Mouse (Mus musculus) cerebellum, adult 9-11 months (tissue): ENCODE measurements around the gene Adat3.
A peak's percentile ranks its signal among the peaks of the same experiment; 100 is the strongest.
"Not testable (repeated sequence)": the region's sequence is repeated elsewhere in the genome, so short reads cannot be mapped to it uniquely, and the experiment has no call there.

ENCODE experiments used
- DNase-seq: peaks from one replicate; pipeline ENCODE4 v3.0.0; 2022

Adat3 gene

DNA sequence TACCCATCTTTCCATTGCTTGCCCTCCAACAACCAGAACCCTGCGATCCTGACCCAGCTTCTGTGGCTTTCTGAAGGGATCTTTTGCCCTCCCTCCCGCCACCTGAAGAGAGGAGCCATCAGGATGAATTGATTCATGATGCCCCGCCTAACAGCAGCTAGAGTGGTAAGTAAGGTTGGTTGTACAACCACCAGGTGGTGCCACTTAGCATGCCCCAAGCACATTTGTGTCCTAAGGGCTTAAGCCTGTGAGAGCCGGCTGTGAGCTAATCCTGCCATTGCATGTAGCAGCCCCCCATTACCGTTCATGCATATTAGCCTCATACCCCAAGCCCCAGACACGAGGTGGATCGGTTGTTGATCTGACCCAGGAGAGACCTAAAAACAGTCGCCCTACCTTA is 23.8 kb upstream of the Adat3 start:
- peak; percentile 79 for DNase-seq

DNA sequence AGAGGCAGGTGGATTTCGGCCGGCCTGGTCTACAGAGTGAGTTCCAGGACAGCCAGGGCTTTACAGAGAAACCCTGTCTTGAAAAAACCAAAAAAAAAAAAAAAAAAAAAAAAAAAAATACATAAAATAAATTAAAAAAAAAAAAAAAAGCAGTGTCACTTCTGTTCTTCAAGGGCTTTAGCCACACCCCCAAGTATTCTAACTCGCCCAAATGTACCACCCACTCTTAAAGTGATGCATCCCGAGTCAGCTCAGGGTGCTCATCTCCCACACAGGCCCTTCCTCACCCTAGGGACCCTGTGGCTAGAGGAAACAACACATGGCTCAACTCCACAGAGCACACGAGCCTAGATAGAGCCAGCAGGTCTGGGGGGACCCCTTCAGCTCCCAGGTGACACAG is 19.6 kb upstream of the Adat3 start:
- DNase-seq, result no peak

- peak; percentile 72 for DNase-seq
Observed at GRCm38 (mm10) chr10:80584045-80584488, 18.6 kb upstream of the Adat3 start.

GRCm38 (mm10) chr10:80584642-80585552 is 17.8 kb upstream of the Adat3 start:
- DNase-seq, result no peak

- no peak for DNase-seq
Observed at GRCm38 (mm10) chr10:80585581-80585980, 17.1 kb upstream of the Adat3 start.

- no peak for DNase-seq
Observed at GRCm38 (mm10) chr10:80586407-80587304, 16.0 kb upstream of the Adat3 start.

- no peak for DNase-seq
Observed at GRCm38 (mm10) chr10:80587305-80587657, 15.4 kb upstream of the Adat3 start.

- no peak for DNase-seq
Observed at GRCm38 (mm10) chr10:80589127-80589878, 13.4 kb upstream of the Adat3 start.

DNA sequence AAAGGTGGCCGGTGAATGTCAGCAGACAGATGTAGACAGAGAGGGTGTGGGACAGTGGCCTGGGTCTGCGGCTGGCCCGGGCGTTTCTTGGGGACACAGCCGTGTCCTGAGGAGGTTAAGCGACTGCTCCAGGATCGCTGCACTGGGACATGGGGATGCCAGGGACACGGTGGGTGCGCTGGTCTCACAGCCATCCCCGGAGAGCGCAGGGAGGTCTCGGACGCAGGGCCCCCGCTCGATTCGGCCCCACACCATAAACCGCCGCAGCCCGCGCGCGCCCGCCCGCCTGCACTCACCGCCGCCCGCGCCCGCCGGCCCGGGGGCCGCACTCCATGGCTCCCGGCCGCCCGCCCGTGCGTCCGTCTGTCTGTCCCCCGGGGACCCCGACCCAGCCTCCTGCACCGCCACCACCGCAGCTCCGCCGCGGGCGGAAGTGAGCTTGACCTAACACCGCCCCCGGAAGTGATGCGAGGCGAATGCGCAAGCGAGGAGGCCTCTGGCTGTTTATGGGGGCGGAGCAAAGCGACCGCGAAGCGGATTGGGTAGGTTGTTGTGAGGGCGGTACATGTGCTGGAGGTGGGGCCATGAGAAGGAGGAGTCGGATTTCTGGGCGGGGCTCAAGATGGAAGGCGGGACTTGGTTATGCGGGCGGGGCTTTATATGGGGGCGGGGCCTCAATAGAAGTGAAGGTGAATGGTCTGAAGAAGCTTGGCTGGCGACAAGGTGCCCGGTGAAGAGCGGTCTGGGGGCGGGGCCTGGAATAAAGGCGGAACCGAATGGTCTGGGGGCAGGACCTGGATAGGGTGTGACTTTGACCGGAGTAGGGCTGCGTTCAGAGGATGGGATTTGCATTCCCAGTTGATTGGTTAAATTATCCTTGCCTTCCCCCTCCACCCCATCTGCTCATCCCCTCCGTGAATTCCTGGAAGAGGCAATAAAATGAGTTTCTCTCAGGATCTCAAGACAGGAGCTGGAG is 12.5 kb upstream of the Adat3 start, which contains the start of gene Abhd17a:
Gene Abhd17a (minus strand): TSS at position 463 of the 976 bp plus-strand sequence.
- DNase-seq, result peak; percentile 97

- DNase-seq, result no peak
Observed at GRCm38 (mm10) chr10:80596318-80596717, 6.4 kb upstream of the Adat3 start.

- peak; percentile 46 for DNase-seq
Observed at GRCm38 (mm10) chr10:80603364-80603763, 684 bp downstream of the Adat3 start.

GRCm38 (mm10) chr10:80604001-80604509 is 1.4 kb downstream of the Adat3 start:
- DNase-seq, result peak; percentile 62

GRCm38 (mm10) chr10:80604988-80605387 is 2.3 kb downstream of the Adat3 start:
- peak; percentile 54 for DNase-seq

DNA sequence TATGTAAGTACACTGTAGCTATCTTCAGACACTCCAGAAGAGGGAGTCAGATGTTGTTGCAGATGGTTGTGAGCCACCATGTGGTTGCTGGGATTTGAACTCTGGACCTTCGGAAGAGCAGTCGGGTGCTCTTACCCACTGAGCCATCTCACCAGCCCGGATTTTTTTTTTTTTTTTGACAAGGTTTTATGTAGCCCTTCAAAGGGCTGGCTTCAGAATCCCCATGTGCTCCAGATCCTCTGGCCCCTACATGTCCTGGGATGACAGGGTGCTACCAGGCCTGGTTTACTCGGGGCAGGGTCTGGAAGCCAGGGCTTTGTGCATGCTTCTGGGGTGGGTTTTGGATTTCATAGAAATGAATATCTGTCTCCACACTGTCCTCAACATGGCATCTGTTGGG is 3.0 kb downstream of the Adat3 start, which contains the start of gene Gm49322:
Gene Gm49322 (plus strand): TSS at position 301 of the 400 bp plus-strand sequence.
- DNase-seq, result not testable (repeated sequence)

DNA sequence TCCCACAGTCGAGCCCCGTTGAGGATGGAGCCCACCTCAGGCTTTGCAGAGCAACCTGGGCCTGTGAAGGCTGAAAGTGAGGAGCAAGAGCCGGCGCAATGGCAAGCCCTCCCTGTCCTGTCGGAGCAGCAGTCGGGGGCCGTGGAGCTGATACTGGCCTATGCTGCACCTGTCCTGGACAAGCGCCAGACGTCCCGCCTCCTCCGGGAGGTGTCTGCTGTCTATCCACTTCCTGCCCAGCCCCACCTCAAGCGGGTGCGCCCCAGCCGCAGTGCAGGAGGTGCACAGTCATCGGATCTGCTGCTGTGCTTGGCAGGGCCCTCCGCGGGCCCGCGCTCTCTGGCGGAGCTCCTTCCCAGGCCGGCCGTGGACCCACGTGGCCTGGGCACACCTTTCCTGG is 3.6 kb downstream of the Adat3 start:
- DNase-seq, result no peak

GRCm38 (mm10) chr10:80606737-80607350 is 4.2 kb downstream of the Adat3 start:
- DNase-seq, result peak; percentile 71

- peak; percentile 51 for DNase-seq
Observed at GRCm38 (mm10) chr10:80608435-80608834, 5.8 kb downstream of the Adat3 start.

GRCm38 (mm10) chr10:80609269-80609924 is 6.7 kb downstream of the Adat3 start:
- peak; percentile 60 for DNase-seq

GRCm38 (mm10) chr10:80610116-80610785 is 7.6 kb downstream of the Adat3 start:
- DNase-seq, result peak; percentile 94
